Mouse (Mus musculus) common myeloid progenitor, adult 5-6 weeks (primary cell): Measurements from ENCODE around the gene Gtf2ird2. TPM values are rescaled to one million over a fixed set of nuclear protein-coding genes. Genes with fewer than 3 reads are reported as not detected.

ENCODE experiments used
- ATAC-seq: replicated peaks from 2 replicates; pipeline ENCODE4 v1.8.0; 2016; ENCODE audit warnings: low read depth, mild to moderate bottlenecking, moderate TSS enrichment, inconsistent platforms; ENCODE audit not compliant: poor library complexity, severe bottlenecking
- total RNA-seq: library from RNA; stranded (forward); fragments of 200-1000, 187-1606 nt; gene quantifications from 2 replicates; pipeline ENCODE4 v1.2.3, GENCODE M21; 2017

Gtf2ird2 gene
- total RNA-seq, 1 experiment from 2014 or later: 7.4 TPM

DNA sequence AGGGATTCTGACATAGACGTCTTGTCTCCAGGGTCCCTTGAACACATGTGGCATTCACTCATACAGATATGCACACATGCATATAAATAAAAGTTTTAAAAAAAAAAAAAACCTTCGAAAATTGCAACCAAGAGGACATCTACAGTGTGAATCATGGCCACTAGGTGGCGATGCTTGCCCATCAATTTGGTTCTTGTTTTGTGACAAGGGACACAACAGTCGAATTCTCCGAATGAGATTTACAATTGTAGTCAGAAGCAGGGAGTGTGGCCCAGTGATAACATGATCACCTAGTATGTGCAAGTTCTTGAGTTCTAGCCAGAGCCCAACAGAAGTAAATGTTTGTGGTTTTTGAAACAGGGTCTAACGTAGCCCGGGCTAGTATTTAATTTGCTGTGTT lies 3.9 kb upstream of the Gtf2ird2 start:
- peak; percentile 16 for ATAC-seq

DNA sequence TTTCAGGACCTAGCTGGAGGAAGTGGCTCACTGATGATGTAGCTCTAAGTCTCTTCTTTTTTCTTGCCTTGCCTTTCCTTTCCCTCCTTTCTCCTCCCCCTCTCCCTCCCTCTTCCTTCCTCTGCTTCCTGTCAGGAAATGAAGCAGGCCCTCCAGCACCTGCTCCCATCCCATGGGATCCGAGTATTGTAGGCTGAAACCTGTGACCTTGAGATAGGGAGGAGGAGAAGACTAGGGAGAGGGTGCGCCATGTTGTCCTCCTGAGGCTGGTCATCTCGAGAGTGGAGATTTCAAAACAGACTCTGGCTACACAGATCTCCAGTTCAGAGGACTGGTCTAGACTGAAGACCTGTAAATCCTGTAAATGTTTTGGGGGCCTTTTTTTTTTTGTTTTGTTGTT lies 1.6 kb upstream of the Gtf2ird2 start:
- no peak for ATAC-seq

DNA sequence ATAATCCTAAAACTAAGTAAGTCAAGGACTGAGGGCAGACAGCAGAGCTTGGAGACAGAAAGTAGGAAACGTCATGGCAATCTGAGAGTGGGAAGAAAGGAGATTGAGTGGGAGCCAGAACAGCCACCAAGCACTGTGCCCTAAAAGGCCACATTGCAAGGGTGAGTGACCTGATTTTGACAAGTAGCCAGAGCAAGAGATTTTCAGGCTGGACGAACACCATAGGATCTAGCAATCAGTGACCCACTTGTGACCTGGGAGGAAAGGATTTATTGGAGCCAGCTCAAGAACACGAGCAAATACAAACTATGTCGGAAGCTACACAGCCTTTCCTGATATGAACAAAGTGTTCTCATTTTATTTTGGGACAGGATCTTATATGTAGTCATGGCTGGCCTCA lies 1.1 kb upstream of the Gtf2ird2 start:
- no peak for ATAC-seq

DNA sequence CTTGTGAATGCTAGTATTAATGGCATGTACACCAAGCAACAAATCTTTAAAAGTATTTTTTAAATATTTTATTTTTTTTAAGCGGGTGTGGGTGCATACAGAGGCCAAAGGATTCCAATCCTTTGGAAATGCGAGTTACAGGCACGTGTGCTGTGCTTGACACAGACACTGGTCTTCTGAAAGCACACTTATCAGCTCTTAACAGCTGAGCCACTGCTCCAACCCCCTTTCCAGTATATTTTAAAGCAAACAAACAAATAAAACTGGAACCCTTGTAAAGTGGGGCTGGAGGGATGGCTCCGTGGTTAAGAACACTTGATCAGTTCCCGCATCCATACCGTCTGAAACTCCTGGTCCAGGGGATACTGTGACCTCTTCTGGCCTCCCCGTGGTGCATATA lies 657 bp upstream of the Gtf2ird2 start:
- no peak for ATAC-seq

DNA sequence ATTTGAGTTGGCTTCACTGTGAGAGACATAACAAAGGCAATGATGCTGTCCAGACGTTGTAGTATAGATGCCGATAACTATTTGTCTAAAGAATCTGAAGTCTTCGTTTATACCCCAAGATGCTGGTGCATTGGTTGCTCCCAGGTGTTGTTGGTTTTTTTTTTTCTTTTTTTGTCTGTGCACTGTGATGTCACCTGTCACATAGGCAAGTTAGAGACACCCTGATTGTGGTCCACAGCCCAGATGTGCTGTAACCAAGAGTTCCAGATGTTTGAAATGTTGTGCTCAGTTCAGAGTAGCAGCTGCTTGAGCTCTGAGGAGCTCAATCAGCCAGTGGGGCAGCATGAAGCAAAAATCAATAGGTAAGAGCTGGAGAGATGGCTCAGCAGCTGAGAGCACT lies 2.2 kb downstream of the Gtf2ird2 start:
- no peak for ATAC-seq

DNA sequence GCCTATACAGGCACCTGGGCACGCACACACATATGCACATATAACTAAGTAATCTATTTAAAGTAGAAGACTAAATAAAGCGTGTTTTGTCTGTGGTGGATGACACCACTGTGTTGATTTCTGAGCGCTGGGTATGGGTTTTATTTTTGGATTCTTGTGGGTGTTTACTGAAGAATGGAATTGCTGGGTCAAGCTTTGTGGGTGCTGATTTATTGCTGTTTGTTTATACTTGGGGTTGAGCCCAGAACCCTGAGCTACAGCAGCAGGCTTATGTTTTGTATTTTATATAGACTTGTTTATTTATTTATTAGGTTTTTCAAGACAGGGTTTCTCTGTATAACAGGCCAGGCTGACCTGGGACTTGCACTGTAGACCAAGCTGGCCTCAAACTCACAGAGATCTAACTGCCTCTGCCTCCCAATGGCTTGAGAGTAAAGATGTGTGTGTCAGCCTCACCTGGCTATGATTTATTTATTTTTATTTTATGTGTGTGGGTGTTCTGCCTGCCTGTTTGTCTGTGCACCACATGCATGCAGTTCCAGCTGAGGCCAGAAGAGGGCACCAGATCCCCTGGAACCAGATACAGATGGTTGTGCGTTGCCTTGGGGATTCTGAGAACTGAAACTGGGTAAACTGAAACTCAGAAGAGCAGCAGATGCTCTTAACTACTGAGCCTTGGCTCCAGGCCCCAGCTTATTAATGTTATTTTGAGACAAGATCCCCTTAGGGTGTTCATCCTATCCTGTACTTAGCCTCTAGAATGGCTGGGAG lies 3.3 kb downstream of the Gtf2ird2 start:
- 0 out of 2 replicates have a peak, but pooled peaks have one; percentile 13 for ATAC-seq

DNA sequence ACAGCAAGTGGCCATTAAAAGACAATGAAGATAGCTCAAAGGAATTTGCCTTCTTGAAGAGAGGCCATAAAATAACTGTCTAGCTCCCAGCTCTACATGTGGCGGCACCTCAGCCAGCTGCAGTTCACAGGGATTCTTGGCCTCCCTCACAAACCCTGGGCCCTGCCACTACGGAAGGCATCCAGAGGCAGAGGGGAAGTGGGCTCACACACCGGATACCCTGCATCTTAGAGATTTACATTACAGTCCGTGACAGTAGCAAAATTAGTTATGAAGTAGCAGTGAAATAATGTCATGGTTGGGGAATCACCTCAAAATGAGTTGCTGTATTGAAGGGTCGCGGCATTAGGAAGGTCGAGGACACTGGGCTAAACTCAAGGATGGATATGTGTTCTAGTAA lies 4.8 kb downstream of the Gtf2ird2 start:
- ATAC-seq: peak; percentile 78

DNA sequence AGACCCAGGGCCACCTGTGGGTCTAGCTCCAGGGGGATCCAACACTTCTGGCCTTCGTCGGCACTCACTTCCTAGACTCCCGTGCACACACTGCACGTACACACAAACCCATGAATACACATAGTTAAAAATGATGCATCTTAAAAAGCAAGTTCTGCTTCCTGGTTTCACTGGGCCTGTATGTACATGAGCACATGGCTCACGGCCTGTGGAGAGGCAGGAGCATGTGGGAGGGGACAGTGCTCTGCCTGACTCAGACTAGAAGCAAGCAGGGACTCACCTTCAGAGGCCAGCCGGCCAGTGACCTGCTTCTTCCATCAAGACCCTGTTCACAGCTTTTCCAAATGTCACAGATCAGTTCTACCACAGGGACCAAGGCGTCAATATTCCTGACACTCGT lies 9.8 kb downstream of the Gtf2ird2 start:
- 0 out of 2 replicates have a peak, but pooled peaks have one; percentile 16 for ATAC-seq

DNA sequence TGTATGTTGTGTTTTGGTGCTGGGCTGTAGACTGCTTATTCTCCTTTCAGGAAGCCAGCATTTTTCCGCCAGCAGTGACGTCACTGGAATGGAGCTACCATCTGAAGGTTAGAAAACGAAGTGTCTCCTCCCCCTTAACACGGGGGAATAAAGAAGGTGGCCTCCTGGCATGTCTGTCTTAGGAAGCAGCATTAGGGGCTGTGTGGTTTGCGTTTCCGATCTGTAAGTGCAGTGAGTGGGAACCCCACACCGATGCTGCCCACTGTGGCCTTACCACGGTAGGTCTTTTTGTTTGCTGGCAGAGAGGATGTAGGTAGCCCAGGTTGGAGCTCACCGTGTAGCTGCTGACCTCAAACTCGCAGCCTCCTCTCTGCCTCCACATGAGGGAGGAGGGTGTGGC lies 22.9 kb downstream of the Gtf2ird2 start:
- ATAC-seq: peak; percentile 69

DNA sequence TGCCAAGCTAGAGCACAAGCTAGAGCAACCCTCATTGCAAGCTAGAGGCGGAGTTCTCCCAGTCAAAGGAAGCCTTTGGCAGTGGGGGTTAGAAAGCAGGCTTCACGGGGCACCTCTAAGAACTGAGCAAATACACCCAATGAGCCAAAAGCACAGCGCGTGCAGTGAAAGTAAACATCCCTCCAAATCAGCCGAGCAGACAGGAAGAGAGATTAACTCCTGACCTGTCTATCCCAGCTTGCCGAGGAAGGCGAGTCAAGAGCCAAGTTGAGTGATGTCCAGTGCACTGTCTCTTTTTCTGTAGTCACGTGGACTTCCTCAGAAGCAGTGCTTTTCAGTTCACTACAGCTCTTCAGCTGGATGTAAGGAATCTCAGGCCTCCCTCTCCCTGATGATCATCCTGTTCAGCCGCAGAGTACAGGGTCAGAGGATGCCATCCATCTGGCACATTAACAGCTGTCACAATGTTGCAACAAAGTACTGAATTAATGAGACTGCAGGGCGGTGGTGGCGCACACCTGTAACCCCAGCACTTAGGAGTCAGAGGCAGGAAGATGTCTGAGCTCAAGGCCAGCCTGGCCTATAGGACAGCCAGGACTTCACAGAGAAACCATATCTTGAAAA lies 26.2 kb downstream of the Gtf2ird2 start:
- ATAC-seq: no peak

DNA sequence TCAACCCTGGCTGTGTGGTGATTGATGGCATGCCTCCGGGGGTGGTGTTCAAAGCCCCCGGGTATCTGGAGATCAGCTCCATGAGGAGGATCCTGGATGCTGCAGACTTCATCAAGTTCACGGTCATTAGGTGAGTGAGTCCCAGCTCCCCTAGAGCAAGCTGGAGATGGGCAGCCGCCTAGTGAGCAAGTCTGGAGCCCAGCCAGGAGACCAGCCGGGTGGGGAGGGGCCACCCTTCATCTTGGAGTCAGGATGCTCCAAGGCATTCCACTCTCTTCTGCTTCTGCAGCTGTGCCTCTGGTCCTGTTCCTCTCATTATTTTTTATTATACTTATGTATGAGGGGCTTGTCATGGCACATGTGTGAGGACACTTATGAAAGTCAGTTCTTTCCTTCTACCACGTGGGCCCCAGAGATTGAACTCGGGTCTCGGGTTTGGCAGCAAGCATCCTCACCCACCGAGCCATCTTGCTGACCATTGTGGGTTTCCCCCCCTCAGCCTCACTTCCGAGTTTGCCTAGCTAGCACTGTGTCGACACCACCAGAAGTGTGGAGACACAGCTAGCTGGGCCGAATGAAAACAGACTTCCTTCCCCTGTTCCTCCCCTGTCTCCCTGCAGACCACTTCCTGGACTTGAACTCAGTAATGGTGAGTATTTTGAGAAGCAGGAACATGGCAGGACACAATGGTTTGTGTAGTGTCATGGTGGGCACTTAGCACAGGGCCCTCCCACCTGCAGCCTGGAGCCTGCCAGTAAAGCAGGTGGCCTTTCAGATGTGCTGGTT lies 30.4 kb downstream of the Gtf2ird2 start:
- ATAC-seq: peak; percentile 91

DNA sequence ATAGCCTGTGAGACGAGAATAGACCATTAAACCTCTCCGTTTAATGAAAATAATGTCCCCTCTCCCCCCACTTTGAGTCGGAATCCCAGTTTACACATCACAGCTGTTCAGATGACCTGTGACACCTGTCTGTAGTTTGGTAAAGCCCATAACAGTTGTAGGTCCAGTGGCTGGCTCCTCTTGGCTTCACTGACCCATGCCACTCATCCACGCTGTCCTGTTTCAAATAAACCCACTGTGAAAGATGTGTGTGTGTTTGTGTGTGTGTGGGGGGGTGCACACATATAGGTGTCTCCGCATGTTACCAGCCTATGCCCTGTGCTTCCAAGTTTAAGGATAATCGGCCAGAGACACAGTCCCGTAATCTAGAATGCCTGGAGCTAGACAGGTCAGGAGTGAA lies 34.1 kb downstream of the Gtf2ird2 start:
- ATAC-seq: no peak

DNA sequence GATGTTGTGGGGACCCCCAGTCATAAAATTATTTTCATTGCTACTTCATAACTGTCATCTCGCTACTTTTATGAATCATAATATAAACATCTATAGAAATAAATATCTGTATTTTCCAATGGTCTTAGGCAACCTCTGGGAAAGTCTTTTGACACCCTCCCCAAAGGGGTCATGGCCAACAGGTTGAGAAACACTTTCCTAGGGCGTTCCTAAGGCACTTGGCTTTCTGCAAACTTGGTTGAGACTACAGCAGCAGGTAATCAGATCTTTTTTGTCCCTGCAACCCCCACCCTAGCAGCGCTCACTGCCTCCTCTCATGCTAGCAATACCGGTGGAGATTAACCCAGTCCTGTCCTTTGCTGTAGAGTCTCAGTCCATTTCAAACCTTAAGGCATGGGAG lies 37.5 kb downstream of the Gtf2ird2 start:
- no peak for ATAC-seq

DNA sequence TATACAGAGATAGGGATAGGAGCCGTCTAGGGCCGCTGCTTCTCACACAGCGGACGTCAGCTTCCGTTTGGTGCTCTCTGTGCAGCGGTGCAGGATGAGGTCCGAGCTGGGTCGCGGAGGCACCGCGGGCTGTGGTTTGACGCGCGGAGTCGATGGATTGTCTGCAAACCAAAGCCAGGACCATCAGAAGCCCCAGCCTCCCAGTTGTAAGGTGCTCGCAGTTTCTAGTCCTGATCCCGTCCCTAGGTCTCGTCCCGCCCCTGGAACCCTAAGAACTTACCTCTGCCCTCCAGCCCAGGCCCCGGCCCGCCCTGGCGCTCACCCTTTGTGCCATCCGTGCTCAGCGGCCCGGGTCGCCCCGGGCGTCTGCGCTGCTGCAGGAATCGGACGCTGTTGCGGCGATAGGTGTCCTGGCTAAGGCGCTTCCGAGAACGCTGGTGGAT lies 37.9 kb downstream of the Gtf2ird2 start:
- ATAC-seq: peak; percentile 48

DNA sequence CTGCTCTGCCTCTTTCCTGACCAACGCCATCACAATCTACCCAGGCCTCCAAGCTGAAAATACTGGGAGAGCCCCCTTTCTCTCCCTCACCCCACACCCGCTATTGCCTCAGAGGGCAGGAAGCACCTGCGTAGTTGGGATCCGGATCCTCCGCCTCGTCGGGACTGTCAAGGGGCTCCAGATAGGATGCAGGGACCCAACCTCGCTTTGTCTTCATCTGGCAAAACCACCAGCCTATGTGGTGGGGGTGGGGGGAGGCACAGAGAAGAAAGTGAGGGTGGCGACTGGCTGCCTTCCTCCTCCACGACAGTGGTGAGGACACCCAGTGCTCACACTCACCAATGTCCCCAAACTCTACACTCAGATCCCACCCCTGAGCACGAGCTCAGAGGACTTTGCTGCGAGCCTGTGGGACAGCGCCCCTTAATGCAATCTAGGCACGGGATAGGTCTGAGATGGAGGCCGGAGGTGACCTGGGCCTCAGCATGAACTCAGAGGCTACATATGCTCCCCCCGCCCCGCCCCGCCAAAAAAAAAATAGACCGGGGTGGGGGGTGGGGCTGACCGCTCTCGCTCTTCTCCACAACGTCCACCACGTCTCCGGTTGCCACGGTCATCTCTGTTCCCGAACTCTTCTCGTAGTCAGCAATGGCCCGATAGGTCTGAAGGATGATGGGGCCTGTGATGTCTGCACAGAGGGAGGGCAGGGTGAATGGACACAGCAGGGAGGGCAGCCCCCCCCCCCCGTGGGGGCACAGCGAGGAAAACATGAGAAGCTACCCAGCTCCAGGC lies 41.5 kb downstream of the Gtf2ird2 start:
- peak; percentile 34 for ATAC-seq

DNA sequence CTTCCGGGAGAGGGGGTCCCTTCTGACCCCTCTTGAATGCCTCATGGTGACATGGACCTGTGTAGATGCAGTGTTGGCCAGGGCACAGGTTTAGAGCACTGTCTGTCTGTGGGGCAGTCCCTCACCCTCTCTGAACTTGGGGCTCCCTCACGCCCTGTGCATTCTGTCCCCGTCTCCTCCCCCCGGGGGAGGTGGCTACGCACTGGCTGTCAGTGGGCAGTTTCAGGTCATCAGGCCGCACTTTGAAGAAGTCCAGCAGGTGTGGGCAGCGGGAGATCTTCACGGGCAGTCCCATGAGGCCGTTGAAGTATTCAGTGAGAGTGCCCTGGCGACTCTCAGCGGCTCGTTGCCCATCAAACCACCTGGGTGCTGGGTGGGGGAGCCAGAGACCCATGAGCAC lies 43.1 kb downstream of the Gtf2ird2 start:
- ATAC-seq: no peak

DNA sequence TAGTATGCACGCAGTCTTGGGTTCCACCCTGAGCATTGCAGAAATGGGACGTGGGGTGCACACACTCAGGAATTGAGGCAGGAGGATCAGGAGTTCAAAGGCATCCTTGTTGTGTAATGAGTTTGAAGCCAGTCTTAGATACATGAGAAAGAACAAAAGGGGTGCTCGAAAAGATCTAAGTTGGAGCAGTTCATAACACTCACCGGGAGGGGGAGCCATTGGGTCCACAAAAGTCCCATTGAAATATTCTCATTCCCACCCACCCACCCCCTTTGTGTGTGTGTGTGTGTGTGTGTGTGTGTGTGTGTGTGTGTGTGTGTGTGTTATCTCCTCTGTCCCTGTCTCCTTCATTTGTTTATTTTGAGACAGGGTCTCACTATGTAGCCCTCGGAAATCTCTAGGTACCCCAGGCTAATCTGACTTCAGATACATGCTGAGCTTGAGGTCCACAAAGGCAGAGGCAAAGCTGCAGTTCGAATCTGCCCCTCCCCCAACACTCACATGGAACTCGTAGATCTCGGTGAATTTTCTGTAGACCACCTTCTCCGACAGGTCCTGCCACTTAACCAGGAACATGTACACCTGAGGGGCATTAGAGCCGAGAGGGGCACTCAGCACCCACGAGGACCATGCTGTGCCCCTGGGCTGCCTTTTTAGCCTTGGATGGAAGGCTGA lies 43.9 kb downstream of the Gtf2ird2 start:
- no peak for ATAC-seq

DNA sequence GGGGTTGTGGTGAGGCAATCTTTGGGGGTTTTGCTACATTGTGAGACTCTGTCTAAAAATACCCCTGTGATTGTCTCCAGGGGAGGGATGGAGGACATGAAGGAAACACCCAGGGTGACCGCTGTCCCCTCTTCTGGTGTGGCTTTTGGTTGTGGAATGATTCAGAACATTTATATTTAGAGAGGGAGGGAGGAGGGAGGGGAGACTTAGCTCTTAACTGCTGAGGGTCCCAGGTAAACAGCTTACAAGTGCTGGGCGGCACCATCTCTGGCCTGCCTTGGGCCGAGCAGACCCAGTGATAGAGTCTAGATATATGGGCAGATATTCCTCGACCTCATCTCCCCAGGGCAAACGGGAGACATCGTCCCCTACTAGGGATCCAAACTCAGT lies 44.4 kb downstream of the Gtf2ird2 start:
- ATAC-seq: peak; percentile 26

DNA sequence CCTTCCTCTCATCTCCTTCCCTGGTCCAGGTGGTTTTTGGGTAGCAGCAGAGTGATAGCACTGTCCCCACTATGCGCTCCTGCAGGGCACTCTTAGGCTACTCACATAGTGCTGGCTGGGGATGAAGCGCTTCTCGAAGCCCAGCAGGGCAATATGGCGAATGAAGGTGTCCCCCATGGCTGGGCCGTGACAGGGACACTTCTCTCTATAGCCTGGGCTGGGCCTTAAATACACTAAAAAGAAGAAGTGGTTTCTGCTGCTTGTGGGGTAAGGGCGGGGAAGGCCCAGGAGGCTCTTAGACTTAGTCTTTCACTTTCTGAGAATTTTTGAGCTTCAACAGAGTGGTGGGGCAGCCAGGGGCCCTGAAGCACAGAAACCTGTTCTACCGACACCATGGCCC lies 45.6 kb downstream of the Gtf2ird2 start, which contains the start of gene Ncf1:
Gene Ncf1 (minus strand): TSS at position 235 of the 400 bp plus-strand sequence.
- ATAC-seq: peak; percentile 51

DNA sequence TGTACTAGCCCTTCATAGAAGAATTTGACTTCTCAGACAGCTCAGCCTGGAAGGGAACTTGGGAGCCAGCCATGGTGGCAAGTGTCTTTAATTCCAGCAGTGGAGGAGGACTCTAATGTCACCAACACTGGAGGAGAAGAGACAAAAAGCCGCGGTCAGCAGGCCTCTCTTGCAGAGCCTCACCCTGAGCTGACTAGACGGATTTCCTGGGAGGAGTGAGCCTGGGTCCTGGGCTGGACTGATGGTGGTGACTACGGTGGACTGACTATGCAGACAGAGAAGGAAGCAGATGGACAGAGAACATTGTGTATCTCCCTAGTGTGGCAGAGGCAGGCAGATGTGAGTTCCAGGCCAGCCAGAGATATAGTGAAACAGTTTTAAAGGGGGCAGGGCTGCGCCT lies 47.6 kb downstream of the Gtf2ird2 start:
- ATAC-seq: peak; percentile 33
